Mouse (Mus musculus): Measurements from ENCODE around the gene Mdga1.

Gene Mdga1

DNA sequence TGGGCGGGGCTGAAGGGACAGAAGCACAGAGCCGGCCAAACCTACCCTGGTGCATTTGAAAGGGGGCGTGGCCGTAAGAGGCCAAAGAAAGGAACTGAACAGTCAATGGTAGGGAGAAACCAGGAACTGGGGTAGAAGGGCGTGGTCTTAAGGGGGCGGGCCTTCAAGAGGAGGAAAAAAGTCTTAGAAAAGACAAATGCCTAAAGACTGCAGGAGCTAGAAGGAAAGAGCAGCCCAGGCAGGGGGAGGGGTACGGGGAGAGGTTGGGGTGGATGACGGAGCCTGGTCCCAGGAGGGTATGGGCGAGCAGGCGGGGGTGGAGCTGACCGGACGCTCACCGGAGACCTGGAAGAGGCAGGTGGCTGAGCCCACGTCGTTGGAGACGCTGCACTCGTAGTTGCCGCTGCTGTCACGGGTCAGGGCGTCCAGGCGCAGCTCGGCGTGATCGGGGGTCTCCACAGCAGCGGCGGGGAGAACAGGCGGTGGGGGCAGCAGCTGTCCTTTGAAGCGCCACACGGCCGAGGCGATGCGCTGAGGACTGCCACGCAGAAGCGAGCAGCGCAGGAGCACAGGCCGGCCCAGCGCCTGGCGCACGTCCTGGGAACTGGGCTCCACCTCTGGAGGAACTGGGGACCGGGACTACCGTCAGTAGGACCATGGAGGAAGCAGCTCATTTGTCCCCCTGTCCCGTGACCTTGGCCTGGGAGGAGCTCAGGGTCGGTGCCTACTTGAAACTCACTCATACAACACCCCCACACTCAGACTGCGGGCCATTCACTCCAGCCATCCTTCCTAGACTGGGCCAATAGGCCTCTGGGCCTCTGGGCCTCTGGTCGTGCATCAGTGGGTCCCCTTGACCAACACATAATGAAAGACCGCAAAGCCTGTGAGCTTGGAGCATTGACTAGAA, 127.9 kb downstream of the Mdga1 start:
- peak; percentile 76 for DNase-seq

DNA sequence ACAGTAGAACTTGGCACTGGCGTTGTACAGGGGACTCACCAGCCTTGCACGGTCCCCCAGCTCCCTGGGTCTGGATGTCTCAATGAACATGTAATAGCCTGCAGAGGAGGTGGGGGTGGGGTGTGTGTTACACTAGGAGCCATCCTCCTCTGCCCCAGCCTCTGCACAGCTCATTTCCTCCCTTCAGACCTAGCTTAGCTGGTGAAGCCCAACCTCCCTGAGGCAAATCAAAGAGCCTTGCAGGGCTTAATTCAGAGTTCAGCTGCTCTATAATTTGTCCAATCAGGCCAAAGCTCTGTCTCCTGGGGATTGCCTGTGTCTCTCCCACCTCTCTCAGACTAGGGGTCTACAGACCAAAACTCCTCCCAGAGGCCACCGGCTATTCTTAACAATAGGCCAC, 131.9 kb downstream of the Mdga1 start:
- peak; percentile 37 for DNase-seq

DNA sequence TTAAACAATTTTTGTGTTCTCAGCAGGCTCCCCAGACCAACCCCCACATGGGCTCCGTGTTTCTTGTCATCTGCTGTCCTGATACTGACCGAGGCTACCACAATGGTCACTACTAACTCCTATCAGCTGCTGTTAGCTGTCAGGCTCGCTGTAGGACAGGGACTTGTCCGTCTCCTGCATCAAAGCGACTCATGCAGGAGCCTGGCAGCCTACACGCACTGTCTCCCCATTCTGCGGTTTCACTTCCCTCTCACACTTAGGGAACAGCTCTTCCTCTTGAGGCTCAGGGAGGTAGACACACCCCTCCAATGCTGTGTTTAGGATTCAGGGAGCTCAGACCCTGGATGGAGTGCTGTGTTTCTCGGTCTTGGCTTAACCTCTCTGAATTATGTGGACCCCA, 132.4 kb downstream of the Mdga1 start:
- no peak for DNase-seq

- DNase-seq, result no peak
Measured at GRCm38 (mm10) chr17:29834768-29835167, 135.1 kb downstream of the Mdga1 start.

GRCm38 (mm10) chr17:29834333-29834732, 135.6 kb downstream of the Mdga1 start:
- no peak for DNase-seq

DNA sequence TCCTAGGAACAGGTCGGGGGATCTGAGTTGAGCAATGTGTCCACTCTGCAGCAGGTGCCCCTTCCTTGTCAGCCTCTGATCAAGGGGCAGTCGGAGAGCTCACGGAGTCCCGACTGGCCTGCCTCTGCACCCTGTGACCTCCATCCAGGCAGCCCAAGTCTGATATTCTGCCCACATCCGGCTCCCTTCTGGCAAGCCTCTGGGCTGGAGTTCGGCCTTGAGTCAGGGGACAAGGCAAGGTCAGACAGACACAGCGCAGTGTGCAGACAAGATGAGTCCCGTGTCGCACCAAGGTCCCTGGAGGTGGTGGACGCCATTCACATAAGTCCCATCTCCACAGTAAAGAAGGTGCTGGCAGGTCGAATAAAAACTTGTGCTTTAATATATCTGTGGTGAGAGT, 138.2 kb downstream of the Mdga1 start:
- DNase-seq, result no peak

DNA sequence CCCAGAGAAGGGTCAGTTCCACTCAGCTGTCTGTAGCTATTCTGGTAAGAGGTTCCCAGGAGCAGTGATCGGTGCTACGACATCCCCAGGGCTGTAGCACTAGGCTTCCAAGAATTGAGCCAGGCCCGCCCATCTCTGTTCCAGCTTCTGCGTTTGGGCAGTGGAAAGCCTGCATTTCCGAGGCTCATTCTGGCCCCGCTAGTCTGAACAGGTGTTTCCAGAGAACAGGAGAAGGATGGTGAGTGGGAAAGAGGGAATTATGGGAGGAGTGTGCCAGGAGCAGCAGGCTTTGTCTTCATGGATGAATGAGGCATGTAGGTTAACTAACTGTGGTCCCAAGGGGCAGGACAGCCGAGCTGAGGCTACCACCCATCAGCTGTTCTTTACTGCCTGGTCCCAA, 140.8 kb downstream of the Mdga1 start:
- no peak for DNase-seq

- no peak for DNase-seq
Measured at GRCm38 (mm10) chr17:29827602-29828001, 142.3 kb downstream of the Mdga1 start.

DNA sequence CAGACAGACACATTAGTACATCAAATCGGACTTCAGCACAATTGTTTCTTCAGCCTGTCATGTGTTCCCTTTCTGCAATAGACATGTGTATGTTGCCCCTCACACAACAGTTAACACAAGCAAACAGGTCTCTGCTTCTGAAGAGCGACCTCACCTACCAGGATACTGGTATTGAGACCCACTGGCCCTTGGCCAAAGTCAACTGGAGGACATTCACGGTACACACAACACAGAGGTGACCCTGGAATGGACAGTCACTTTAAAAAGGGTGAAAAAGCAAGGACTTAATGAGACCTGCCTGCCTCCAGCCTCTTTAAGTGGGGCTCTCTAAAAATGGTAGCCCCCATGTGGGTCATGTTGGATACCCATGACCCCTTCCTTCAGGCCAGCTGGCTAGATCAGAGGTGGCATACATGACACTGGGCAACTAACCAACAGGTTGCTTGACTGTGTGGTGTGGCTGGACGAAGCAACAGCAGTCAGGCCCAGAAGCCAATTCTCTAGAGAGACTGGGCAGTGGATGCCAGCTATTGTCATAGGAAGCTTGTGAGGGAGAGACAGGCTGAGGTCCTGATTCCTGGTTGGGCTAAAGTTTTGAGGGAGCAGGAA, 145.3 kb downstream of the Mdga1 start:
- no peak for DNase-seq

- DNase-seq, result no peak
Measured at GRCm38 (mm10) chr17:29824208-29824509, 145.7 kb downstream of the Mdga1 start.

- no peak for DNase-seq
Measured at GRCm38 (mm10) chr17:29823439-29824207, 146.3 kb downstream of the Mdga1 start.

GRCm38 (mm10) chr17:29819608-29820007, 150.3 kb downstream of the Mdga1 start:
- no peak for DNase-seq

- no peak for DNase-seq
Measured at GRCm38 (mm10) chr17:29818989-29819388, 150.9 kb downstream of the Mdga1 start.

GRCm38 (mm10) chr17:29818264-29818945, 151.5 kb downstream of the Mdga1 start:
- no peak for DNase-seq

DNA sequence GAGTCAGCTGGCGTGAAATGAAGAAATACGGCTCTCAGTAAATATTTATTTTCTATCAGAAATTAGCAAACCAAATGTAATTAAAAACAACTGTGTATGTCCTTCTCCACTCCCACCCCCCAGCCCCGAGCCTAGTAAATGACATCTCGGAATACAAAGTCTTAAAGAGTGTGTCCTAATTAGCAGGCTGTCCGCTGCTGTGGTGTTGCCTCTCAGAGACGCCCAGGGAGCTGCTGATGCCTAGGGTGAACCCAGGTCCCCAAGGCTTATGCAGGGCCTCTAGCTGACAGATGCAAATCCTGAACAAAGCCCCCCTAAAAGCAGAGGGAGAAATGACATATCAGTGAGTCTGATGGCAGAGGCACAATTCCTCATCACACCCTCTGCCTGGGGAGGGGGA, 155.1 kb downstream of the Mdga1 start:
- no peak for DNase-seq

DNA sequence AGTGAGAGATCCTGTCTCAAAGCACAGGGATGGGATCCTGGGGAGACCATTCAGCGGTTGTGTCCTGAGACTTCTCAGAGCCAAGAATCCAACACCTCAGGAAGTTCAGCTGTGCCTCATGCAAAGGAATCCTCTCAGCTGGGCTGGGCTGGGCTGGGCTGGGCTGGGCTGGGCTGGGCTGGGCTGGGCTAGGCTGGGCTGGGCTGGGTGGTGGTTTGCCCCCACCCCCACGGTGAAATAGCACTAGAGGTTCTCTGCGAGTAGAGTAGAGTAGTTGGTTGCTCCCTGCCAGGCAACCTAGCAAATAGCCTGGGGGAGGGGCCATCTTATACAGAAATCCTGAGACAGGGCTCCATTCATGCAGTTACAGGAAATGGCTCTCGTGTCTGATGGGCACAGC, 156.6 kb downstream of the Mdga1 start:
- no peak for DNase-seq

GRCm38 (mm10) chr17:29803545-29803944, 166.3 kb downstream of the Mdga1 start:
- no peak for DNase-seq

- peak; percentile 92 for DNase-seq
Measured at GRCm38 (mm10) chr17:29801358-29801757, 168.5 kb downstream of the Mdga1 start.

DNA sequence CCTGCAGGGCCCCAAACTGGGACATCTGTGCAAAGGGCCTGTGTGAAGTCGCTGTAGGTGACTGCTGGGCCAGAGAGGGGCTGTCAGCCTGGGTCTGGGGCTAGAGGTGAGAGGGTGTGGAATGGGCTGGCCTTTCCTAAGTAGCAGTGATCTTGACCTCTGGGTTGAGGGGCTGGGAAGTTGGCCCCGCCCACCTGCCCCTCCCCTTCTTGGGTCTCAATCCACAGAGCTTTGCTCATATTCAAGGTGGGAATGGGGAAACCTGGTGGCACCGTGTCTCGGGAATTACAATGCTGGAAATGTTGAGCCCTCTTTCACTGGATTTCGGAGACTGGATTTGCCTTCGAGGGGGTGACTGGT, 169.8 kb downstream of the Mdga1 start:
- DNase-seq, result no peak

DNA sequence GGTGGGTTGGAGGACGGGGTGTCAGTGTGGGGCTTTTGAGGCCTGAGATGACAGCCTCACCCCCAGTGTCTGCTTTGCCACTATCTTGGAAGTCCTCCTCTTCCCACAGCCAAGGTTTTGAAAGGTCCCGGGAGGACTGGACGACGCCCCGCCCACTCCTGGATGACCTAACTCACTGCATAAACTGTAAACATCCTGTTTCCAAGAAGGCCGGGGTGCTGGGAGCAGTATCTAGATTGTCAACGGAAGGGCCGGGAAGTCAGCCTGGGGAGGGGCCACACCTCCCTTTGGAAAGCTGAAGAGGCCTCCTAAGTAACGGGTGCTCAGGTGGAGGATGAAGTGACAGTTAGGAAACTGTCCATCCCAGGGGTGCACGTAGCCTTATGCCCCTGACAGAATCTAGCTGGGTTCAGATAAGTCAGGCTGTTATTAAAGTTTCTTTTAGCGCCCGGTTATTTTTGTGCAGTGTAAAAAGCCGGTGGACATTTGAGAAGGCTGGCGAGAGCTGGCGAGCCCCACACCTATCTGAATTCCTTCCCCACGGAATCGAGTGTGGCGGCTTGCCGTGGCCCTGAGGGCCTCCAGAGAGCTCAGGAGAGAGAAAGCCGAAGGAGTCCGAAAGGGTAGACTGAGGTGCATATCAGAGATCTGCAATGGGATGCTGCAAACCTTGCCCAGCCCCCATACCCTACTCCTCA, 170.3 kb downstream of the Mdga1 start:
- DNase-seq, result peak; percentile 29

GRCm38 (mm10) chr17:29798151-29798550, 171.7 kb downstream of the Mdga1 start:
- DNase-seq, result no peak

DNA sequence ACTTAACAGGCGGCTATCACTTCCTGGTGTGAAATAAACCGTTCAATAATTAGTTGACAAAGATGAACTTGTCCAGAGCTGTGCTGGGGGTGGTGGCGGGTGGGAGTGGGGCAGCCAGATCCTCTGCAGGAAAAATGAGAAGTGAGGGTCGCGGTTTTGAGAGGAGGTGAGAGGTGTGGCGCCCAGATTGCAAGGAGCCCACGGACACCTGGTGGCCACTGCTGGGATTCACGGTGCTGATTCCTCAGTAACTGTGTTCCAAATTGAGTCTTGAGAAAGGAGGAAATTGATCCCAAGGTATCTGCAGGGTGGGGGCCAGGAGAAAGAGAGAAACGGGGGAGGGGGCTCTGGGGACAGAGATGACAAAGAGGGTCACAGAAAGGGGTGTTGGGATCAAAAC, 173.1 kb downstream of the Mdga1 start:
- DNase-seq, result peak; percentile 49

GRCm38 (mm10) chr17:29796086-29796485, 173.8 kb downstream of the Mdga1 start:
- DNase-seq, result peak; percentile 96

Data from thymus, postnatal 4 days (tissue).